Mouse (Mus musculus) neural tube, embryonic 13.5 days (tissue): Measurements from ENCODE around the gene Ppp1r16b. TPM values are rescaled to one million over a fixed set of nuclear protein-coding genes. Genes with fewer than 3 reads are reported as not detected.

ENCODE experiments used
- microRNA counts: library from miRNA; unstranded; fragments of <30 nt; microRNA quantifications from one replicate; lab custom pipeline; 2016
- microRNA-seq: library from miRNA; unstranded; fragments of <30 nt; microRNA quantifications from one replicate; pipeline ENCODE4, GENCODE M21; 2016
- polyA plus RNA-seq: library from polyadenylated mRNA; unstranded; fragments of >200 nt; fragmentation: Nextera tagmentation; extraction: Ambion mirVana; gene quantifications from 2 replicates; pipeline ENCODE4 v1.2.1, GENCODE M21; 2015

Ppp1r16b gene
- polyA plus RNA-seq, 1 experiment from 2014 or later = 9.9 TPM

MicroRNAs encoded within 50 kb of the gene (microRNA counts, 519-probe panel; counts per million panel counts)
- microRNA mmu-miR-3474 (lab: Ali Mortazavi, UCI) = not detected

Small RNA genes lying within 50 kb of the gene (microRNA-seq; reads per million reads assigned to microRNA genes)
- gene Gm26141 (not detected), gene Mir3474 (1.9 reads per million, percentile 6 among the genes with 10 or more reads in this experiment)

Other genes with a start within 250 kb of the Ppp1r16b start
- not detected in 2 replicates for gene Adig, start 162.8 kb upstream of the Ppp1r16b start, polyA plus RNA-seq
- gene Arhgap40, start 152.6 kb upstream of the Ppp1r16b start, polyA plus RNA-seq = 0.92 and 1.4 TPM in 2 replicates
- gene Slc32a1, start 54.6 kb upstream of the Ppp1r16b start, polyA plus RNA-seq = 6.2 and 7.4 TPM in 2 replicates
- 10.5 and 11.1 TPM in 2 replicates for gene Actr5, start 40.5 kb upstream of the Ppp1r16b start, polyA plus RNA-seq
- gene Fam83d, start 102.7 kb downstream of the Ppp1r16b start, polyA plus RNA-seq = 9.4 and 11.0 TPM in 2 replicates
- gene Dhx35, start 129.4 kb downstream of the Ppp1r16b start, polyA plus RNA-seq = 13.1 and 13.4 TPM in 2 replicates